Mouse (Mus musculus): ENCODE data around the gene Sept6.

Sept6 gene

GRCm38 (mm10) chrX:36991694-36992093, at the start of gene Sept6:
Gene Sept6 (minus strand): TSS chrX:36991794.
- DNase-seq, result no peak

- DNase-seq, result peak; percentile 22
These were observed 36.8 kb upstream of the Sept6 start for GRCm38 (mm10) chrX:37028378-37028777.

DNA sequence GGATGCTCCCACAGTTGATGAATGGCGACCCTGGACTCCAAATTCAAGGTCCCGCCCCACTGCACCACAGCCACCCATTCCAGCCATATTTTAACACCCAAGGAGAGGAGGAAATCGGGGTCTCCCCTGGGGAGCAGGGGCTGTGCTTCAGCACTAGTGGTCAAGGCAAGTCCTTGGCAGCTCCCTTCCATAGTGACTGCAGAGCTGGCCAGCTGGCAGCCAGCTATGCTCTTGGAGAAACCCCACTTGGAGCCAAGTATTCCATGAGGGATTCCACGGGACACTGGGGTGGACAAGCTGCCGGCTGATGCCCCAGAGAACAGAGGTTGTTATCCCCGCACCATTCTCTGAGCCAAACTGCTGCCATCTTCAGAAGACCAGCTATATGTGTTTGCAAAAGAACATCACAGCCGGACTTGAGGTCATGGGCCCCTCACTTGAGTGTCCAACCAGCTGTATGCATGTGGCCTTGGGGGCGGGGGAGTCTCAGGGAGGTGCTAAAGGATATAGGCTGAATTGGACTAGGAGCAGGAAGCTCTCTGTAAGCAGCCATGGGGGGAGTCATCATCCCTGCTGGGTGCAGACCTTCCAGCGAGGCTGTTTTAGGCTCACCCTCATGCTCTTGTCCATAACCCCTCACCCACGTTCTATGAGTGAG, 32.2 kb upstream of the Sept6 start:
- DNase-seq, result peak; percentile 43

- DNase-seq, result peak; percentile 66
These were observed 31.1 kb upstream of the Sept6 start for GRCm38 (mm10) chrX:37022690-37023089.

DNA sequence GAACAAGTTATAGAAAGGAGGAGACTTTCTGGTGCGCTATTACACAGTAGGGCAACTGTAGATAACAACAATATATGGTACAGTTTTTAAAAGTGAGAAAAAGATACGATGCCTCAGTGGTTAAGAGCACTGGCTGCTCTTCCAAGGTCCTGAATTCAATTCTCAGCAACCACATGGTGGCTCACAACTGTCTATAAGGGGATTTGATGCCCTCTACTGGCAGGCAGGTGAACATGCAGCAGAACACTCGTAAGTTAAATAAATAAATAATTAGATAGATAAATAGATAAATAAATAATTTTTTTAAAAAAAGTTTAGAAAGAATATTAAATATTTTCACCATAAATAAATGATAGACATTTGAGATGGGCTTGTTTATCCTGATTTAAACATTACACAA, 27.5 kb upstream of the Sept6 start:
- no peak for DNase-seq

DNA sequence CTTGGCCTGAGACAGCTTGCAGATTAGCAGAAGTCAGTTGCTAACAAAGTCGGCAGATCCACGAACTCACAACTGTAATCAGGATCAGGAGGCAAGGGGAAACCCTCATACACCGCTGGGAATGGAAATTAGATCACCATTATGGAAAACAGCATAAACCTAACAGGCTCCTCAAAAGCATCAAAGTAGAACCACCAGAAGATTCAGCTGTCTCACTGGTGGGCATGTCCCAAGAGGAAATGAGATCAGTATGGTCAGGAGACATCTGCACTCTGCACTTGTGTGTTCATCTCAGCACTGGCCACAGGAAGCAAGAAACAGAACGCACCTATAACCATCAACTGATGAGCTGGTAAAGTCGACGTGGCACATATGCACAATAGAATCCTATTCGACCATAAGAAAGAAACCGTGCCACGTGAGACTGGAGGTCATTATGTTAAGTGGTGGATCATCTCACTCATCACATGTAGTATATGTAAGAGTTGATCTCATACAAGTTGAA, 26.6 kb upstream of the Sept6 start:
- no peak for DNase-seq

GRCm38 (mm10) chrX:37013870-37014269, 22.3 kb upstream of the Sept6 start:
- DNase-seq, result peak; percentile 5

GRCm38 (mm10) chrX:36991039-36991438, 555 bp downstream of the Sept6 start:
- DNase-seq, result no peak

- DNase-seq, result no peak
These were observed 1.7 kb downstream of the Sept6 start for GRCm38 (mm10) chrX:36989752-36990404.

DNA sequence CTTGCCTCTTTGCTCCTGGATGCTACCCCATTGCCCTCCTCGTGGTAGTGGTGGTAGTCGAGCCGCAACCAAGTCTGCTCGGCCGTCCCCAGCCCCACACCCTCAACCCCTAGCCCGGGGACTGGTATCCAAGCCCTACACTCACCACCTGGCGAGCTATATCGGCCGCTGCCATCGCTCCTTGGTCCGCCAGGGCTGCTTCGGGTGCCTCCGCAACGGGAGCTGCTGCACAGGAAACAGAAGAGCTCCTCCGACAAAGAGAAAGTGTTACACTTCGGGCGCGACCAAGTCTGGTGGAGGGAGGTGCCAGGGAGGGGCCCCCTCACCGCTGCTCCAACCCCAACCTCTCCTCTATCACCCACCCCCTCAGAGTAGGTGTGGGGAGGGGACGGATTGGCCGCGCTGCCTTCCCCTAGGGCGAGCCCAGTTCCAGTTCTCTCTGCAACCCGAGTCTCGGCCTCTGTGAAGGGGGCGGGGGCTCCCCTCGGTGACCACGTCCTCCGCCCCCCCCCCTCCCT, 2.3 kb downstream of the Sept6 start:
- DNase-seq, result peak; percentile 75

DNA sequence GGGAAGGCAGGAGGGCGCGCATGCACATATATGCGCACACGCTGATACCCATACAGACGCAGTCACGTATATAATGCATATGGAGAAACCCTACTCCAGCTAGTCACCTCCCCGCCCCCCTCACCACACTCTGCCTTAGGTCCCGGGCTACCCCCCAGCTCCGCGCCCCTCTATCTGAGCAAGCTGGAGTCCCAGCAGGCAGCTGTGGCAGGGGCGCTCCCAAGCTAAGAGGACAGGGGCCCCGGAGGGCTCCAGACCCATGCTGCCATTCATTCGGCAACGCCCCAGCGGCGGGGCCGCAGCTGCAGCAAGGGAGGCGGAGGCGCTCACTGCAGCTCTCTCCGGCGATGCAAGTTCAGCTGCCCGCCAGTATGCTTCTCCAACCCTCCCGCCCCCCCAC, 2.8 kb downstream of the Sept6 start:
- peak; percentile 8 for DNase-seq

- no peak for DNase-seq
These were observed 3.7 kb downstream of the Sept6 start for GRCm38 (mm10) chrX:36987851-36988250.

DNA sequence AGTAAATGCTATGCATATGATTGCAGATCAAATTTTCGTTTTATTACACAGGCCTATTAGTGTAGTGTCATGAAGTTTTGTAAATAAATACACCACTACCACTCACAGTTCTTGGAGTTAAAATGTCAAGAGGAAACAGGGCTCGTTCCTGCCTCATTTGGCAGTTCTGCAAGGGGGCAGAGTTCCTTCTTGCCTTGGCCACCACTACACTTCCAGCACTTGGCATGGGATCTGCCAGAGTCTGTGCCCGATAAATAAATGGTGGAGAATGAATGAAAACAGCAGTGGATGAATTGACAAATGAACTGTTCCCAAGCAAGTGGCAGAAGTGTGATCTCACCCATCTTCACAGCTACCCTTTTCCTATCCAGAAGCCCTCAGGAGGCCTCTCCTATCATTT, 6.6 kb downstream of the Sept6 start:
- DNase-seq, result no peak

DNA sequence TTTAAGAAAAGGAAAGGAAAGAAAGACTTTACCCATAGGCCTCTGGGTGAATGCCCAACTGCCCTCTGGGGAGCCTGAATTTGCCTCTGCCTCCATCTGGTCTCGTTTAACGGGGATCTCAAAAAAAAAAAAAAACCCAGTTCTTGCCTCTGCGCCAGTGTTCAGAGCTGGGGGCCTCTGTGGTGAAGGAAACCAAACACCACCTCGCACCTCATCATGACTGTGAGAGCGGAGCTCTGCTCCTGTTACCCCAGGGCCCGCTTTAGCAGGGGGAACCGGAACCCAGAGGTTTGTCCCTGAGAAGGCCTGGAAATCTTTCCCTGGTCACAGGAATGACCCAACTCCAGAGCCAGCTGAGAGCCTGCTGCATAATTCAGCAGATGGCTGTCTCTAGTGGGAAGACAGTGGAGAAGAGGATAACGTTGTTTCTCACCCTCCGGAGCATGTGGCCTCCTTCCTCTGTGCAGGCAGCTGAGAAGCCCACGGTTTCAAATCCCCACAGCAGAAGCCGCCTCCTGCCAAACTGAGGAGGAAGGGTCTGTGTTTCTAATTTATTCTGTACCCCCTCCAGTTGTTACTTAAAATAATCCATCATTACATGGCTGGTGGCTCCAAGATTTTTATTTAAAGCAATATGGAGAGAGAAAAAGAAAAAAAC, 7.8 kb downstream of the Sept6 start:
- no peak for DNase-seq

DNA sequence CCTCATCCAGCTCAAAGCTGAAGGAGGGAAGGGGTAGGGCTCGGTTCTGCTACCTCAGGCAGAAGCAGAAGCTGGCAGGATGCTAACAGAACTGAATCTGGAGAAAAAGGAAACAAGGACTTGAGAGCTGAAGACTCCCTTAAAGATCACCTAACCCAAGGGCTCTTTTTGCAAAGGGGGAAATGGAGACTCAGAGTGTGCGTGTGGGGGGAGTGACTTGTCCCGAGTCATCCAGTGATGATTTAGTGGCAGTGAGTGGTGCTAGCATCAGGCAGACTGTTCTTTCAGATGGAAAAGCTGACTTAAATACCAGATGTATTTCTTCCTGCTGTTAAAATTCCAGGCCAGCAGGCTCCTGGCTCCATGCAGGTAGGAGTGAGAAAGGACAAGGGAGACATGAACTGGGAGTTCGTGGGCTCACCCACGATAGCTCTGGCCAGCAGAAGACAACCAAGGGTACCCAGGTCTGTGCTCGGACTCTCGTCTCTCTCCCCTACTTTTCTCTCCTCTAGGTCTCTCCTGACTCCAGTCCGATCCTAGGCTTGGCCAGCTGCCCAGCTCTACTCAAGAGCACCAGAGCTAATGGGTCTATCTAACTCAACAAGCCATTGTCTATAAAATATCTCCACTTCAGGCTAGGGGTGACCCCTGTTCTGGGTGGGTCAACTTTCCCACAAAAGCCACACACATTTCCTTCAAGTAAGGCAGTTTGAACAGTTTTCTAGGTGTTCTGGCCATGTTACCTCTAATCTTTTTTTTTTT, 8.5 kb downstream of the Sept6 start:
- DNase-seq, result no peak

- DNase-seq, result no peak
These were observed 10.9 kb downstream of the Sept6 start for GRCm38 (mm10) chrX:36980563-36981187.

DNA sequence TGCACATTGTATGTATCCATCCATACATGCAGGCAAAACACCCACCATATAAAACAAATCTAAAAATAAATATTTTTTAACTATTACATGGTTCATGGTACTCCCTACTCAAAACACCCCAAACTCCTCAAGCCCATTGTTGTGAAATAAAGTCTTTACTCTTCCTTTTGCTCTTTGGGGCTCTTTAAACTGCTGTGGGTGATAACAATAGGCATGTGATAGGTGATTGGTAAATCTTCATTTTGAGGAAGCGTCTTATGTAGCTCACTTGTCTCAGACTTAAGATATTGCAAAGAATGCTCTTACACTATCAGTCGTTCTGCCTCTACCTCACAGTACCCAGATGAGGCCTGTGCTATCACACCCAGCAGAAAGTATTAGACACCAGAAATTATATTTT, 13.7 kb downstream of the Sept6 start:
- DNase-seq, result no peak

DNA sequence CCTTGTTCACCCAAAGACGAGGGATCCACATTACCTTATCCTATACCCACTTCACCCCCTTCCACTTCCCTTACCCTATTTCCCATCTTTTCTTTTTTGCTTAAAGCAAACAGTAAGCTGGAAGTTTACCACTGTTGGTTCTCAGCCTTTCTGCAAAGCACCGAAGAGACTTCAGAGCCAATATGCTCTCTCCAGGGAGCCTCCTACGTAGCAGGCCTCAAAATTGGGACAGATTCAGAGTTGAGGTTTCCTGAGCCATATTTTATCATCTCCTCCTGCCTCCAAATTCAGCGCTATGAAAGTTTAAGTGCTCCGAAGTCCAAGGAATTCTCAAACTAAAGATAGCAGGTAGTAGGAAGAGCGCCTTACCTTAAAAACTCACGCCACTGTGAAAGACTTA, 14.6 kb downstream of the Sept6 start:
- no peak for DNase-seq

DNA sequence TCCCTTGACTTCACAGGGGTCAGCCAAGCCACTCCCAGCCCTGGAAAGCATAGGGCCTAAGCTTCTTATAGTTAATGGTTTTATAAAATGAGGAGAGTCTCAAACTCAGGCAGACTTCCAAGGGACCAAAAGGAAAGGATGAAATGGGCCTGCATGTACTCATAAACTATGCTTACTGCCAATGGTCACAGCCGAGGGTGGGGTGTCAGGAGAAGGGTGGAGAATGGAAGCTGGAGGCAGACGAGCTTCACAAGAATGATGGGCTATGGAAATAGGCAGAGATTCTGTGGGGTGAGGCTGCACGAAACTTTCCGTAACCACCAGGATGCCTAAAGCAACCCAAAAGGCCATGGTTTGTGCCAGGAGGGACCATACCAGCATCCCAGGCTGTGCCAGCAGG, 15.3 kb downstream of the Sept6 start:
- peak; percentile 6 for DNase-seq

- DNase-seq, result no peak
These were observed 16.7 kb downstream of the Sept6 start for GRCm38 (mm10) chrX:36974905-36975304.

DNA sequence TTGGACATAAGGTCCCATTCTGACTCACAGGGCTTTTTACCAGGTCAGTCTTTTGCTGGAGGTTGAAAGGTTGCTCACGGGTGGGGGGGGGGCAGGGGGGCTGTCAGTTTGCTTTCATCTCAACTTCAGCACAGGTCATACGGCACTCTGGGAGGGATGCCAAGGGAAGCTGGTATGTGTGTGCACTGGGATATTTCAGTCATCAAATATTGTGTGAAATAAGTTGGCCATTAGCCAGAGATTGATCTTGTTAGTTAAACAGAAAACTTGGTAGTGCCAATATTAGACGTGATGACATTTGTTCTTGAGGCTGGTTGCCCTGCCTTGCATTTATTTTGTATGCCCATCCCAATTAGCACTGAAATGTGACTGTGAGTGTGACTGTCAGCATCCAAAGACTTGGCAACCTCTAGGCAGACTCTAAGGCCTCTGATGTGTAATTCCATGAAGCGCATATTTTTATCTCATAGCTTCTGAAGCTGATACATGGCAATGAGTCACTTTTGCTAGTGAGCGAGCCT, 18.6 kb downstream of the Sept6 start:
- no peak for DNase-seq

GRCm38 (mm10) chrX:36971156-36971555, 20.4 kb downstream of the Sept6 start:
- no peak for DNase-seq
